Mouse (Mus musculus) lung, postnatal 25 days (tissue): ENCODE measurements at regions not wholly inside any gene's neighbourhood (a gene's known extent, or its start where the extent isn't known, plus 50 kb on each side); places are given as distances from the start of the nearest gene placed in this dataset.

ENCODE experiments used
- DNase-seq: peaks from one replicate; pipeline ENCODE4 v3.0.0; 2022; ENCODE audit warnings: low spot score

DNA sequence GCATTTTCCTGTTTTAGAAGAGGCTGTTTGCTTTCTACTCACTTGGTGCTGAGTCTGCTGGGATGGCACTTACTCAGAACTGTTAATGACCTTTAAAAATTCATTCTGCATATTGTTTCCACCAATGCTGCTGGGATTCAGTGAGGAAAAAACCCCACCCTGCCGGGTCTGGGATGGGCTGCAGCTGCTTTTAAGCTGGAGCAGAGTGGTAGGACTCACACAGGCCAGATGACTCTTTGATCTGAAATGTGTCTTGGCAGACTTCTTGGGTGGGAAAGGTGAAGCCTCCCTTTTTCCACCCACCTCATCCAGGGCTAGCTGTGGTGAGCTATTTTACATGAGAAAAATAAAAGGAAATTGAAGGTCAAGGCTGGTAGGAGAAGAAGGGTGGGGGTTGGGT lies 56.4 kb upstream of the Ddhd1 start:
- DNase-seq: no peak

DNA sequence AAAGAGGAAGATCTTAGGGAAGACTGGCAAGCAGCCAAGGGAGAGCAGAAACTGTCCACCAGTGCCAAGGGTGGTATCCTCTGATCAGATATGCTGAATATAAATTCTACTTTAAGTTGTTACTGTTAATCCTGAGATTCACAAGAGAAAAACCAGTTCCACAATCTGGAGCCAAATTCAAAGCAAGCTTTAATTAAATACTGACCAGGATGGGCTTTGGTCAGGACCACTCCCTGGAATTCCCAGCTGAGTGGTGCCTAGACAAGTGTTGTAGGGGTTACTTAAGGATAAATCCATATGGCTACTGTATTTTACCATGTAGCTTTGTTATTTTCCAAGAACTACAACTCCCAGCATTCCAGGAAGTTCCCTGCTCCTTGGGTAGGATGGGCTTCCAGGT lies 56.8 kb upstream of the Ddhd1 start:
- DNase-seq: no peak

DNA sequence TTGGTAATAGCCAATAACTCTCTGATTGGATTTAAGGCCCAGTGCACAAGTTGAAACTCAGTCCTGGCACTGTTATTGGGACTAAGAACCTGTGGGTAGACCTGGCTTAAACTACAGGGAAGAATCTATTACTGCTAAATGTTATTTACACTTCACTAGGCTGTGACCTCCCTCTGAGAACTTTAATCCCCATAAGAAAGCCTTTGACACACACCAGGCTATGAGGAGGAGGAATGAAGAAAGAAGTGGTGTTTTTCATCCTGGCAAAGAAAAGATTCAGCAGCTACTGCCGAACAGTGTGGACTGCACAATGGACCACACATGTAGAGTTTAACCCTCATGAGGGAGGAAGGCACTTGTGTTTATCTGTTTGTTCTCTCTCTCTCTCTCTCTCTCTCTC lies 58.2 kb upstream of the Ddhd1 start:
- no peak for DNase-seq

DNA sequence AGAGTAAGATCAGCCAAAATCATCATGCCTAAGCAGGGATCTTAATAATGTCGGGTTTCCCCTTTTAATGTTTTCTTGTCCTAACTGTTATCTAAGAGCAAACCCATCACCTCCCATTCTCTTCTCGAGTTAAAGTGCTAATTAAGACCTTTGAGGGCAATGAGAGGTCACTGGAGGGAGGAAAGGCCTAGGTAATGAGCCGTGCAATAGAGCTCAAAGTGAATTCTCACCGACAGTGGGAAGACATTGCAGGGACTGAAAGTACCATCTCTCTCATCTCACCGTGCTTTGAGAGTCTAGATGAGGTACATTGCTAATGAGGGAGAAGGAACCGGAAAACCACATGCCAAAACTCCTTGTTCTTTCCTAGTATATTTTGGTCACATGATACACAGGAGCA lies 64.9 kb upstream of the Ddhd1 start:
- no peak for DNase-seq

DNA sequence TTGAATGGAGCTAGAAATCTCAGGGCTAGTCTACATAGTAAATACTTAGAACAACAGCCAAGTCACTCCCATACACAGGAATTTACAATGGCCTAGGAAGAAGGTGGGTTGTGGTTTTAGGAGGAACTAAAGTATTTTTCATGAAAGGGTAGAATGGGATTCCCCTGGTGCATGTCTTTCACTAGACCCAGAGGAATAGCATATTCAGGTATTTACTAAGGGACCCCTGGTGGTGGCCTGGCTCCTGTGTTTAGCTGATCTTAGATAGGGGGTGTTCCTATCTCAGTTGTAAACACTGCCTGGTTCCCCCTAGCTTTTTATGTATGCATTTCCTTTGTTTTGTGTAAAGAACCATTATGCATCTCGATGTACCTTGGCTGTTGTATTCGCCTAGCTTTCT lies 66.4 kb upstream of the Ddhd1 start:
- DNase-seq: no peak

DNA sequence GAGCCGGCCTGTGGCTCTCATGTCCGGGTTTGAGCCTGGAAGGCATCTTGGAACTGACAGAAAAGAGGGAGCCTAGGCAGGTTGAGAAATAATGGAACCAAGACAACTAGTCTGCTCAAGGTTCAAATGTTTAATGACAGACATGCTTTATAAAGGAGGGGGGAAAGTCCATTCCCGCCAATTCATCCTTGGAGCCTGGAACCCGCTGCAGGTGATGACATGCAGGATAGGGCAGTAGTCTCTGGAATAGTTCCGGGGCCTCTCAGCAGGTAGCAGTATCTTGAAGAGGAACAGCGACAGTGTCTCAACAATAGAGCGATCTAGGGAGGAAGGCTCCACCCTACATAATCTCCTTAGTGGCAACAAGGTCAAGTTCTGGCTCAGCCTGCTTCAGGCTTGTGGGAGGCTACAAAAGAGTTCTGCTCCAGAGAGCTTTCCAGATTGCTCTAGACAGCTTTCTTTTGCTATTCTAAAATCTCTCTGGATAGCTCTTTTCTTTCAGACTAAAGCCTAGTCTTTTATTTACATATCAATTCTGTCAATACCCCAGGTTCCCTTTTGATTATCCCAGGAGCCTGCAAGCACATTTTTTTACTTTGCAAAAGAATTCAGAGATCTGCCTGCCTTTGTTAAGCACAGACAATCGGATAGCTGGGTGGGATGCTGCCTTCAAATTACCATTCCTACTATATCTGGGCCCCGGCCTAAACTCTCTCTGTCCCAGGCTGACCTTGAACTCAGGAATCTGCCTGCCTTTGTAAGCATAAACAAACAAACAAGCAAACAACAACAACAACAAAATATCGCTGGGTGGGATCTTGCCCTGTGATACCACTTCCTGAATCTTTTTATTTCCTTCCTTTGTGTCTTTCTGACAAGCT lies 76.8 kb upstream of the Ddhd1 start:
- no peak for DNase-seq

DNA sequence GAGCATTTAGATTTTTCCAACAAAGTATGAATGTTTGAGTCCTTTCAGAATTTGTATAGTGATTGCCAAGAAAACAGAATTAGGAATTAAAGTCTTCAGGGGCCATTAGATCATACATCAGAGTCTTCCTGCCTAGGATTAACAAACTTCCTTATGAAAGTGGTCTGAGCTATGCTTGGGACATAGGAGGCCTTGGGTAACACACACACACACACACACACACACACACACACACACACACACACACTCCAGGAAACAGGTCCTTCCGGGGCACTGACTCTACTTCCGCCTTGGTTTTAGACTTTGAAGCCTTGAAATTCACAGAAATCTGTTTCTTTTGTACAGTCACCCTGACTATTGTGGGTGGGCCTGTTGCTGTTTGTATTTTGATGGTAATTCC lies 80.0 kb upstream of the Ddhd1 start:
- no peak for DNase-seq

DNA sequence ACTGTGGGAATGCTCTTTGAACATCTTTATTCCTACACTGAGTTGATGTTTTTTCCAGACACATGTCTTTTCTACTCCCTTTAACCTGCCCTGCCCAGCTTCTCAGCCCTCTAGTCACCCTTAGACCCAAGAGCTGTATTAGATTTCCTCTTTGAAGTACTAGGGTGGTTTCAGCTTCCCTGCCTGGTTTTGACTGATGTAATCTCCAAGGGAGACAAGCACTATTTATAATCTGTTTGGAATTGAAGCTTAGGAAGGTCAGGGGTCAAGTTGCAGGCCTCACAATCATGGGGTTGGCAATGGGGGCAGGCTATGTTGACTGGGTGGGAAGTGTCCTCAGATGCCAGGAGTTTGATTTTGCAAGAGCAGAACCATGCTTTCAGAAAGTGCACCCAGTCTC lies 81.7 kb upstream of the Ddhd1 start:
- peak; percentile 68 for DNase-seq

DNA sequence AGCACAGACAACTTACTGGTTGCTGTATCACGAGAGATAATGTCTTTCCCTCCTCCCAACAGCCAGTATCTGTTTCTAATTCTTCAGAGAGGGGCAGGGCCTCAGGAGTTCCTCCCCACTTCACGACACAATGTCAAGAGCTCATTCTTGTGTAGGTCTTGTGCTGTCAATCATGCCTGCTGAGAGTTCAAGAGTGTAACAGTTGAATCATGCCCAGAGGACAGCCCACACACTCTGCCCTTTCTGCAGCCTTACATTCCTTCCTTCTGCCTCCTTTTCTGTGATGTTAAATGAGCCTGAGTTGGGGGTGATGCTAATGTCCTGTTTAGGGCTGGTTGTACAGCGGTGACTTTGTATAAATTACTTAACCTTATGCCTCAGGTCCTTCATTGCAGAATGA lies 82.7 kb upstream of the Ddhd1 start:
- peak; percentile 42 for DNase-seq

DNA sequence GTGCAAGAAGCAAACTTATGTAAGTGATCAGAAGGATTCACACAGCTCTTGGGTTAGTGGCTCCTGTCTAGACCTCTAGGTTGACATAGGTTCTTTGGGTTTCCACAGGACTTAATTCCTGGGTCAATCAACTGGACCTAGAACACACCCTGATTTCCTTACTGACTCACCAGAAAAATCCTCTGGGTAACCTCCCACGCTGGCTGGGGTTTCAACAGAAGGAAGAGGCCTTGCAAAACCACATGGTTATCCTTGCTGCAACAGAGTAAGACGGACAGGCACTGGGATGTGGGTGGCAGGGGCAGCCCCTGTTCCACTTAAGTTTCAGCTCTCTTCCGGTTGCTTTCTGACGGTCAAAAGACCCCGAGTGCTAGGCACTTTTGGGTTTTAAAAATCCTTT lies 88.2 kb upstream of the Ddhd1 start:
- peak; percentile 25 for DNase-seq

DNA sequence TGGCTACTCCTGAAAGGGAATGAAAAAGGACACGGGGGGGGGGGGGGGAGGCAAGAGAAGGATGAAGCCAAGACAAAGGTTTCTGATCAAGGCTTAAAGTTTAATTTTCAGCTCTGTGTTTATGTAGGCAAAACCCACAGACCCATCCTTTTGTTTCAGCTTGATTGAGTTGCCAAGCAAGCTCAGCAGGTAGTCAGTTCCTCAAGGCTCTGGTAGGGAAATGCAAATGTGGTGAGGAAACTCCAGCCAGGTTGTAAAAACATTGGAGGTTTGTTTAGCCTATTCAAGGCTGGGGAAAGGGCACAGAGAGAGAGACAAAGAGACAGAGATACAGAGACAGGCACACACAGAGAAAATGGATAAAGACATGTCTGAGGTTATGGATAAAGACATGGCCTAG lies 99.4 kb upstream of the Ddhd1 start:
- no peak for DNase-seq

DNA sequence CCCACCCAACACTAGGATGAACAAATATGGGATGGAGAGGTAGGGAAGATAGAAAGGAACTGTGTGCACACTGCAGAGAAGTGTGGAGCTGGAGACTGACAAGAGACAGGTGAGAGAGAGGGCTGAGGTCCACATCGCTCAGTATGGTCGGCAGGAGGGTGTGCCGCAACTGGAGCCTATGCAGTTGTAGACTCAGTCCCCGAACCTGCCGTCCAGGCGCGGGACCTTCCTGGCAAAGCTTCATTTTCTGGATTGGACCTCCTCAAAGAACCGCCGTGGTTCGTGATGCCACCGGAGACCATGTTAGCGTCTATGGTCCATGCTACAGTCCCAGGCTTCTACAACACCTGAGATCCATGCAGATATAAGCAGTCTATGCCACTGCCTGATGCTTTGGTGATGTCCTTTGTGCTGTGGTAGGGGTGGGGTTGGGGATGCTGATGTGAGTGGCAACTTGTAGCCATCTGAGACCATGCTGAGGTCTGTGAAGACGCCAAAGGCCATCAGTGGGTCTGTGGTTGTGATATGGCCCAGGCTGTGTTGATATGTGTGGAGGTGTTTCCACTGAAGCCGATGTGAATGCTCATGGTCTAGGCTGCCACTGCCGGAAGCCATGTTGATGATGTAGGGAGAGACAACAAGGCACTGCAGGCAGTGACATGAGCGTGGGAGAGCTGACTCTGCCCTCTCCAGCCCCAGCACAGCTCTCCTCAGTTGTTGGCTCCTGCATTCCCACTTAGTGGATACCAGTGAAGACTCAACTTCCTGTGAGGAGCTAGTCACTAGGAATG lies 103.1 kb upstream of the Ddhd1 start:
- no peak for DNase-seq

DNA sequence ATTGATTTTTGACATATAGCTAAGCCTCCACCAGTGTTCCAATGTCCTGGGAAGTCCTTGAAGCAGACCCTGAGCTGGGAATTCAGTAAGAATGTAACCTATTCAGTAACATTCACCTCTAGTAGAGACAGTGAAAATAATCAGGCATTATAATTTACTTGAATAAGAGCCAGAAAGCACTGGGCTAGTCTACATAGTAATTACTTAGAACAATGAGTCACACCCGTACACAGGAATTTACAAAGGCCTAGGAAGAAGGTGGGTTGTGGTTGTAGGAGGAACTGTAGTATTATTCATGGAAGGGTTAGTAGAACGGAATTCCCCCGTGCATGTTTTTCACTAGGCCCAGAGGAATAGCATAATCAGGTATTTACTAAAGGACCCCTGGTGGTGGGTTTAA lies 106.3 kb upstream of the Ddhd1 start:
- no peak for DNase-seq

DNA sequence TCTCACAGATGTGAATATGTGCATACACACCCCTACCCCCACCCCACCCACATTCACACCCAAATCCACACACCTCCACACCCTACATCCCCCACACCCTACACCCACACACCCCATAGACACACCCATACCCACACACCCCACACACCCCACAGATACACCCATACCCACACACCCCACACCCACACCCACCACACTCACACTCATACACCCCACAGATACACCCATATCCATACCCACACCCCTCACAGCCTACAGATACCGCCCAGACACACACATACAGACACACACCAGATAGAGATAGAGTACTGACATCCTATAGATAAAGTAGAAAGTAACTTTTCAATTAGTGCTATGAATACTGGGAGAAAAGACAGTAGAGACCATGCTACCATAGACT lies 108.6 kb upstream of the Ddhd1 start:
- no peak for DNase-seq

DNA sequence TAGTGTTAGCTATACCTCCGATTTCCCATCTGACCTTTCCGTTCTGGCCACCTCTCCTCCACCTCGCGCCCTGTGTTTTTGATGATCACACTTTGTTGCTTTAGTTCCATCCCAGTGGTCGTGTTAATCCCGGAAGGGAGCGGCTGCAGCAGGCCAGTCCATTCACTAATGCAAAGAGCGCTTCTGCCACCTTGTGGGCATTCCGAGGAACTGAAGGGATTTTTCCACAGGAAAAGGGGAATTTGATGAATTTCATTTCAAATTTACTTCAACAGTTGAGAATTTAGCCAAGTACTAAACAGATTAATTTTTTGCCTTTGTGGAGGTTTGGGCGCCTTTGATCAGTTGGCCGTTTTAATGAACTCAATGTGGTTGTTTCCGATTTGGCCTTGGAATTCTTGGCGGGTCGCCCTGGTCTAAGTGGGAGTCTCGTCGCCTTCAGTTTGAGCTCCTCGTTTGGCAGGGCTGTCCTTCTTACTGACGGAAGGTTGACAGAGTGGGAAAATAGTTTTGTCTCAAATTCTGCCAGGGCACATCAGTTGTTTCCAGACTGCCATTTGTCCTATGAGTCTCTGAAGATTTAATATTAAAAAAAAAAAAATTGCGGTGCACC lies 114.8 kb upstream of the Ddhd1 start:
- peak; percentile 54 for DNase-seq

DNA sequence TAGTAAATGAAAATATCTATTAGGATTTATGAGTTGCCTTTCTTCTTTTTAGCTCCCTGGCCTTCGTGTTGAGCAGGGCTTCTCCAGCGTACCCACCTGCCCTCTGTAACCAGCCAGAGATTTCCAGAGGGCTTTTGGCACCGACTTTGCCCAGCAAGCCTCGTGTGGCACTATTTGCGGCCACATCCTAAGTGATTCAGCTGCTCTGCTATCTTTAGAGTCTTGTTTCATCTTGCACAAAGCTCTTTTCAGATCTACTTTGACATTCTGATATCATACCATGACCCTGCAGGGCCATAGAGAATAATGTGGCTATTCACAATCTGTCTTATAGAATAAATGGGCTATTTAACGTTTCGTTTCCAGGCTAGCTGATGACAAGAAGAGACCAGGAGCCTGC lies 115.4 kb upstream of the Ddhd1 start:
- DNase-seq: no peak

DNA sequence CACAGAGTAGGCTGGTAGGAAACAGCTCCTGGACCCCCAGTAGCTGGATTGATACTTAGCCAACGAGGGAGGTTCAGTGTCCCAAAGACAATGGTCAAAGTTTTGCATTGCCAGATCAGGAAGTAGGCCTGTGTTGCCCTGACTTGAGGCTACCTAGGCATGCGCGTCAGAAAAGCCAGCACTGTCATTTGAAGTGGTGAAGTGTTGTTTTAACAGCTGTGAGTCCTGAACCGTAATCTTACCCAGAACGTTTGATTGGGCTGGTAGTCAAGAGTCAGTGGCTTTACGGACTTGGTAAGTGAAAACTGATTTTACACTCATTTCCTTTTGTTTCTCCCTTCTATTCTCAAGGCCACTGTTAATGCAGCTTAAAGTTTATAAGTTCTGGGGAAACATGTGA lies 123.9 kb upstream of the Ddhd1 start:
- DNase-seq: no peak

DNA sequence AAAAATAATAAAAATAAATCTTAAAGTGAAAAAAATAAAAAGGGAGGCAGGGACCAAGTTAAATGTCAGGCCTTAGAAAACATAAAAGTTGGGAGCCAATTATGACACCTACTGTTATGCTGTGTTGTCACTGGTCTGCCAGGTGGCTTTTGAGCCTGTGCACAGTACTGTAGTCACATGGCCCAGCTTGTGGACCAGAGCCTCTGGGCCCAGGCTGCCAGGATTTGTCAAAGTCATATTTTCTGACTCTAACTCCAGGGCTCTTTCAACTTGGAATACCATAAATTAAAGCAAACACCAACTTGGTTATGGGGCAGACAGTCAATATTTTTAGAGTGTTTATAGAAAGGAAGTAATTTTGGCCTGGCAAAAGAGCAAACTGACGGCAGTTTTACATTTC lies 137.0 kb upstream of the Ddhd1 start:
- no peak for DNase-seq

DNA sequence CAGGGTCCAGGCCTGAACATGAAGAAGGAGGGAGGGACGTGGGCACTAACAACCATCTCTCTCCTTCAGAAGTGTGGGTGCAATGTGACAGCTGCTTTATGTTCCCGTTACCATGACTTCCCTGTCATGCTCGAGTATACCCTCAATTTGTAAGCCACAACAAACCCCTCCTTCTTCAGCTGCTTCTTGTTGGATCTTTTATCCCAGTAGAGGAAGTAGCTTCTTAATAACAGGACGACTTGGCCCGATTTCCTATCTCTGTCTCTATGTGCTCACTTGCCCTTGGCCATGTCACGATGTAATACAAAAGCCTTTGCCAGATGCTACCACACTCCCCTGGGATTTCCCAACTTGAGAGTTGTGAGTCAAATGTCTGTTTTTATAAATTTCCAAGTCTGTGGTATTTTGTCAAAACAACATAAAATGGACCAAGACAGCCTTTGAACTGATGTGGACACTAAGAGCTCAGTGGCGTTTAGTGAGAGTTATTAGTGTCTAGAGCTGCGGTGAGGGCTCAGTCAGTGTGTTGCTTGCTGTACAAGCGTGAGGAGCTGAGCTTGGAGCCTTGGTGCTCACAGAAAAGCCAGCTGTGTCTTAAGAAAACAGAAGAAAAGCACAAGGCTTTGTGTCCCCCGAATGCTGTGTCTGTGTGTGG lies 138.8 kb upstream of the Ddhd1 start:
- peak; percentile 46 for DNase-seq

DNA sequence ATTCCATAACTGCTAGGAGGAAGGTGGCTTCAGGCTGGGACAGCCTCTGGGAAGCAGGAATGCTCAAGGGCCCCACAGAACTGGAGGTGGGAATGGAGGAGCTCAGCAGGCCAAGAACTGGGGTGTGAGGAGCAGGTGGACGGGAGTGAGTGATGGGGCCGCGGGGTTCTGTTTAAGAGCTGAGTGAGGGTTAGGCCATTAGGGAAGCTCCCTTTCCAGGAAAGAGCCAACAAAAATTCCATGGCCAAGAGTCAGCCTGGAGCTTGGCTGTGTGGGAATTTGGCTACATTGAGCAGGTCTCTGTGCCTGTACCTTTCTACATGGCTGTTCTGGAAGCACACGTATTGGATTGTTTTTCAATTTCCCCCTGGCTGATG lies 139.4 kb upstream of the Ddhd1 start:
- DNase-seq: no peak

DNA sequence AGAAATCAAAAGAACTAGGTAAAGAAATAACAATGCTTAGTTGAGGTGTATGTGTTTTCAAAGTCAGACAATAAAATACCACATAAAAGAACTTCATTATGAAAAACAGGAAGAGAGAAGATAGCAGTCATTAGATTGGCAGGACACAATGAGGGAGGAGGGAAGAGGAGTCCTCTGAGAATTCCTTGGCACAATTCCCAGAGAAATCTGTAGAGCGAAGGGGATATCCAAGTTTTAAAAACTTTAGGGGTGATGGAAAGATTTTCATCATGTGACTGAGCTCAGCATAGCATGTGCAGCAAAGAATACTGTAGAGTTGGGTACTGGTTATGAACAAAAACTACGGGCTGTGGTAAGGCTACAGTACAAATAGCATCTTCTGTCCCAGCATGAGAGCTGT lies 141.3 kb upstream of the Ddhd1 start:
- DNase-seq: no peak

DNA sequence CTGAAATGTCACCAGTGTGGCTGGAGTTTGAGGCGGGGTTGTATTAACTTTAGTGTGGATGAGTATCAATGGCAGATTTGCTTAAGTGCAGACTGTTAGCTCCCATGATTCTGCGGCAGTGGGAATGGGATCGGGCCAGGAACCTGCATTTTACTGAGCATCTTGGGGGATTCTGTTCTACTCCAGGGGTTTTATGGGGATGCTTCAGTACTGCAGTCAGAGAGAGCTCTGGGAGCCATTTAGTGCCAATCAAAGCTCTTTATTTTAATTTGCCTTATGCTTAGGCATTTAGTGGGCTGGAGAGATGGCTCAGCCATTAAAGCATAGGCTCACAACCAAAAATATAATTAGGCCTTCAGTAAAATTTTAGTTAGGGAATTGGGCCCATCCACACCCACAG lies 148.0 kb upstream of the Ddhd1 start:
- DNase-seq: no peak
